Mouse (Mus musculus): ENCODE results near the gene 1600012H06Rik. TPM values are rescaled to one million over a fixed set of nuclear protein-coding genes. Genes with fewer than 3 reads are reported as not detected.

The 1600012H06Rik gene
- polyA plus RNA-seq, 1 experiment from 2014 or later, result 39.0 TPM

Other genes starting within 250 kb of the 1600012H06Rik start
- gene Thbs2, start 248.9 kb upstream of the 1600012H06Rik start, polyA plus RNA-seq (2015; fragmentation: Nextera tagmentation; extraction: Ambion mirVana), result 18.6 and 21.4 TPM in 2 replicates
- 8.0 and 9.0 TPM in 2 replicates for gene Wdr27, start within 50 bp of the 1600012H06Rik start, polyA plus RNA-seq (2015; fragmentation: Nextera tagmentation; extraction: Ambion mirVana)
- 29.5 and 31.3 TPM in 2 replicates for gene Phf10, start 18.1 kb downstream of the 1600012H06Rik start, polyA plus RNA-seq (2015; fragmentation: Nextera tagmentation; extraction: Ambion mirVana)
- 4.6 and 5.1 TPM in 2 replicates for gene 9030025P20Rik, start 35.3 kb downstream of the 1600012H06Rik start, polyA plus RNA-seq (2015; fragmentation: Nextera tagmentation; extraction: Ambion mirVana)
- 1.6 TPM in 1 of 2 replicates, not detected in the other for gene Gm3417, start 35.6 kb downstream of the 1600012H06Rik start, polyA plus RNA-seq (2015; fragmentation: Nextera tagmentation; extraction: Ambion mirVana)
- 5.4 and 5.8 TPM in 2 replicates for gene Gm3435, start 67.0 kb downstream of the 1600012H06Rik start, polyA plus RNA-seq (2015; fragmentation: Nextera tagmentation; extraction: Ambion mirVana)
- 33.3 and 36.2 TPM in 2 replicates for gene Ermard, start 98.0 kb downstream of the 1600012H06Rik start, polyA plus RNA-seq (2015; fragmentation: Nextera tagmentation; extraction: Ambion mirVana)
- gene Tcte3, start 98.3 kb downstream of the 1600012H06Rik start, polyA plus RNA-seq (2015; fragmentation: Nextera tagmentation; extraction: Ambion mirVana), result 0.79 and 1.3 TPM in 2 replicates
- 2.9 and 3.9 TPM in 2 replicates for gene Gm3448, start 98.4 kb downstream of the 1600012H06Rik start, polyA plus RNA-seq (2015; fragmentation: Nextera tagmentation; extraction: Ambion mirVana)

All from stomach, postnatal 0 days (tissue).